Mouse (Mus musculus) lung, postnatal 36 days (tissue): Measurements from ENCODE around the gene Wnk4.
"Not testable (repeated sequence)": the region's sequence is repeated elsewhere in the genome, so short reads cannot be mapped to it uniquely, and the experiment has no call there.

Source experiments
- DNase-seq: peaks from one replicate; pipeline ENCODE4 v3.0.0; 2022; ENCODE audit warnings: mixed read lengths

Gene Wnk4

GRCm38 (mm10) chr11:101324763-101325162, 64.4 kb downstream of the Wnk4 start, which contains the start of gene Aoc2:
TSS of gene Aoc2 (plus strand) at chr11:101325063.
- DNase-seq: no peak

DNA sequence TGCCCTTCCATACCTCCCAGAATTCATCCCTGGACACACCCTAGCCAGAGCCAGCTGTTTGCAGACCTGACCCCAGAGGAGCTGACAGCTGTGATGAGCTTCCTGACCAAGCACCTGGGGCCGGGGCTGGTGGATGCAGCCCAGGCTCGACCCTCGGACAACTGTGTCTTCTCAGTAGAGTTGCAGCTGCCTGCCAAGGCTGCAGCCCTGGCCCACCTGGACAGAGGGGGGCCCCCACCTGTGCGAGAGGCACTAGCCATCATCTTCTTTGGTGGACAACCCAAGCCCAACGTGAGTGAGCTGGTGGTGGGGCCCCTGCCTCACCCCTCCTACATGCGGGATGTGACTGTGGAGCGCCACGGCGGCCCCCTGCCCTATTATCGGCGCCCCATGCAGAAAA, 64.8 kb downstream of the Wnk4 start:
- DNase-seq: not testable (repeated sequence)

- no peak for DNase-seq
Observed at GRCm38 (mm10) chr11:101326147-101326546, 65.8 kb downstream of the Wnk4 start.
